Mouse (Mus musculus): ENCODE results near the gene Vezt. TPM values are rescaled to one million over a fixed set of nuclear protein-coding genes. Genes with fewer than 3 reads are reported as not detected.
A peak's percentile ranks its signal among the peaks of the same experiment; 100 is the strongest.

Gene Vezt
- polyA plus RNA-seq, 2 experiments, result 23.8 to 27.7 TPM

GRCm38 (mm10) chr10:93899303-93899702 is 136.3 kb downstream of the Vezt start:
- ATAC-seq (ENCODE audit: low FRiP score, low read depth), result no peak
- H3K27me3 ChIP-seq (ENCODE audit: control insufficient read depth, insufficient read depth, low read length), result no peaks in the 10 kb centered on the region
- TF ChIP-seq POLR2A (IDR thresholded peaks at IDR 0.05; ENCODE audit: borderline replicate concordance, extremely low read depth, insufficient read depth, insufficient read length), result no peak
- no peak overlapping the region for H3K4me2 ChIP-seq (replicated peaks; ENCODE audit: low read depth, low read length, severe bottlenecking)
- 70% methylated on average over 2 of the region's 2 CpGs for WGBS
- no peak overlapping the region for H3K27ac ChIP-seq (replicated peaks; ENCODE audit: low read depth, low read length)
- no peak overlapping the region for H3K9ac ChIP-seq (ENCODE audit: low read depth, low read length, severe bottlenecking)
- no peaks in the 10 kb centered on the region for H3K9me3 ChIP-seq (ENCODE audit: control insufficient read depth, low read length)
- no peaks in the 10 kb centered on the region for H3K4me1 ChIP-seq (ENCODE audit: control insufficient read depth, insufficient read depth, low read length)
- no peak overlapping the region for H3K4me3 ChIP-seq (replicated peaks; ENCODE audit: low read length)
- DNase-seq (ENCODE audit: low spot score), result no peak
- H3K36me3 ChIP-seq (ENCODE audit: control insufficient read depth, insufficient read depth, low read length), result no peaks in the 10 kb centered on the region

- Histone ChIP-seq H3K4me2 (replicated peaks; ENCODE audit: low read depth, low read length, severe bottlenecking) (no peak within 1 kb of the TSS), H3K27ac (replicated peaks; ENCODE audit: low read depth, low read length) (no peak within 1 kb of the TSS), H3K36me3 (ENCODE audit: control insufficient read depth, insufficient read depth, low read length) (no peaks in the 10 kb centered on the region), H3K4me3 (replicated peaks; ENCODE audit: low read length) (no peak within 1 kb of the TSS), H3K9me3 (ENCODE audit: control insufficient read depth, low read length) (no peaks in the 10 kb centered on the region), H3K9ac (ENCODE audit: low read depth, low read length, severe bottlenecking) (no peak within 1 kb of the TSS), H3K4me1 (ENCODE audit: control insufficient read depth, insufficient read depth, low read length) (no peaks in the 10 kb centered on the region), H3K27me3 (ENCODE audit: control insufficient read depth, insufficient read depth, low read length) (no peaks in the 10 kb centered on the region)
- no peak for DNase-seq (ENCODE audit: low spot score)
- no peak for TF ChIP-seq POLR2A (IDR thresholded peaks at IDR 0.05; ENCODE audit: borderline replicate concordance, extremely low read depth, insufficient read depth, insufficient read length)
- WGBS, result 71% methylated on average over 7 of the region's 7 CpGs
- no peak for ATAC-seq (ENCODE audit: low FRiP score, low read depth)
Measured at GRCm38 (mm10) chr10:93897043-93897646, 138.5 kb downstream of the Vezt start, which contains the start of gene Metap2. TSS of gene Metap2 (minus strand) at chr10:93897093.

GRCm38 (mm10) chr10:93892551-93892950 is 143.1 kb downstream of the Vezt start:
- DNase-seq (ENCODE audit: low spot score) (no peak), ATAC-seq (ENCODE audit: low FRiP score, low read depth) (no peak)
- no peaks in the 10 kb centered on the region for H3K36me3 ChIP-seq (ENCODE audit: control insufficient read depth, insufficient read depth, low read length)
- H3K4me2 ChIP-seq (replicated peaks; ENCODE audit: low read depth, low read length, severe bottlenecking), result no peak overlapping the region
- H3K9me3 ChIP-seq (ENCODE audit: control insufficient read depth, low read length), result no peaks in the 10 kb centered on the region
- no peak overlapping the region for H3K4me3 ChIP-seq (replicated peaks; ENCODE audit: low read length)
- 84% methylated on average over 4 of the region's 4 CpGs for WGBS
- no peak overlapping the region for H3K27ac ChIP-seq (replicated peaks; ENCODE audit: low read depth, low read length)
- H3K9ac ChIP-seq (ENCODE audit: low read depth, low read length, severe bottlenecking), result no peak overlapping the region
- no peaks in the 10 kb centered on the region for H3K27me3 ChIP-seq (ENCODE audit: control insufficient read depth, insufficient read depth, low read length)
- H3K4me1 ChIP-seq (ENCODE audit: control insufficient read depth, insufficient read depth, low read length), result peaks cover 8% of the 10 kb centered on the region
- no peak for TF ChIP-seq POLR2A (IDR thresholded peaks at IDR 0.05; ENCODE audit: borderline replicate concordance, extremely low read depth, insufficient read depth, insufficient read length)

DNA sequence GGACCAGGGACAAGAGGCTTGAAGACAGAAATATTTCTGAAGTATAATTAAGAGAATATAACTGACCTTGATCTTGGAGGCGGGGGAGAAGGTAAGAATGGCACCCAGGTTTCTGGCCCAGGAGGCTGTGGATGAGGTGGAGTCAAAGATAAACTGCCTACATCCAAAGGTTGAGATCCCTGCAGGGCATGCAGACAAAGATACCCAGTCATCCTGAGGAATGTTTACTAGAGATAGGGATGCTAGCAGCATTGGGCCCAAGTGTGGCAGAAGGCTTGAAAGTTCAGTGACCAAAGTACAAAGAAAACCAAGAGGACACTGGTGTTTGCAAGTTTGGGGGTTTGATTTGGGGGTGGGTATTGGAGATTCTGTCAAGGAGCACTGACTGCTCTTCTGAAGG is 144.6 kb downstream of the Vezt start:
- ATAC-seq (ENCODE audit: low FRiP score, low read depth), result no peak
- 100% methylated on average over 1 of the region's 1 CpGs for WGBS

DNA sequence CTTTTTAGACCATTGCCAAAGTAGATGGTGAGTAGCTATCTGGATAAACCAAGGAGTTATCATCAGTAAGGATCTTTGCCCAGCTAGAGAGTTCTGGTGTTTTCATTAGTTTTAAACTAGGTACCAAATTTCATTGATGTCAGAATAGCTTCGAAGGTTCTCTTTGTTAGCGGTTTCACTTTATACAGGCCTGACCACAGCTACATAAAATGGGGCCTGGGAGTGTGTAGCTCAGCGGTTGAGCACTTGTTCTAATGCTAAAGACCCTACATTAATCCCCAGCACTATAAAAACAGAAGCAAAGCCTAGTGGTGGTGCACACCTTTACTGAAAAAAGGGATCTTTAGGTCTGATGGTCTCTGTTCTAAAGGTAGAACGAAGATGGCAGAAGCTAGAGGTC is 145.1 kb downstream of the Vezt start:
- Histone ChIP-seq H3K9ac (ENCODE audit: low read depth, low read length, severe bottlenecking) (peak overlapping the region; percentile 86), H3K27ac (replicated peaks; ENCODE audit: low read depth, low read length) (no peak overlapping the region), H3K4me3 (replicated peaks; ENCODE audit: low read length) (peak overlapping the region; percentile 91; the same call in 1 of the 2 replicates), H3K36me3 (ENCODE audit: control insufficient read depth, insufficient read depth, low read length) (peaks cover 15% of the 10 kb centered on the region), H3K27me3 (ENCODE audit: control insufficient read depth, insufficient read depth, low read length) (no peaks in the 10 kb centered on the region), H3K9me3 (ENCODE audit: control insufficient read depth, low read length) (no peaks in the 10 kb centered on the region), H3K4me2 (replicated peaks; ENCODE audit: low read depth, low read length, severe bottlenecking) (peak overlapping the region; percentile 84; the same call in 1 of the 2 replicates), H3K4me1 (ENCODE audit: control insufficient read depth, insufficient read depth, low read length) (peaks cover 8% of the 10 kb centered on the region)
- WGBS, result 75% methylated on average over 4 of the region's 4 CpGs
- ATAC-seq (ENCODE audit: low FRiP score, low read depth) (no peak), DNase-seq (ENCODE audit: low spot score) (no peak)
- no peak for TF ChIP-seq POLR2A (IDR thresholded peaks at IDR 0.05; ENCODE audit: borderline replicate concordance, extremely low read depth, insufficient read depth, insufficient read length)

More for the DNA sequence above, 144.6 kb downstream of the Vezt start:
- no peak overlapping the region for H3K27ac ChIP-seq (replicated peaks; ENCODE audit: low read depth, low read length)
- peaks cover 8% of the 10 kb centered on the region for H3K4me1 ChIP-seq (ENCODE audit: control insufficient read depth, insufficient read depth, low read length)
- H3K36me3 ChIP-seq (ENCODE audit: control insufficient read depth, insufficient read depth, low read length), result peaks cover 10% of the 10 kb centered on the region
- H3K9ac ChIP-seq (ENCODE audit: low read depth, low read length, severe bottlenecking), result no peak overlapping the region
- no peak overlapping the region for H3K4me3 ChIP-seq (replicated peaks; ENCODE audit: low read length)
- no peak overlapping the region for H3K4me2 ChIP-seq (replicated peaks; ENCODE audit: low read depth, low read length, severe bottlenecking)
- DNase-seq (ENCODE audit: low spot score), result no peak
- no peaks in the 10 kb centered on the region for H3K9me3 ChIP-seq (ENCODE audit: control insufficient read depth, low read length)
- H3K27me3 ChIP-seq (ENCODE audit: control insufficient read depth, insufficient read depth, low read length), result no peaks in the 10 kb centered on the region
- no peak for TF ChIP-seq POLR2A (IDR thresholded peaks at IDR 0.05; ENCODE audit: borderline replicate concordance, extremely low read depth, insufficient read depth, insufficient read length)

Data from limb, embryonic 14.5 days (tissue).